Mouse (Mus musculus) forebrain, embryonic 10.5 days (tissue): Measurements from ENCODE around the gene Prr5l. TPM values are rescaled to one million over a fixed set of nuclear protein-coding genes. Genes with fewer than 3 reads are reported as not detected.
A peak's percentile ranks its signal among the peaks of the same experiment; 100 is the strongest.

Experiments
- DNase-seq: peaks from one replicate; pipeline ENCODE4 v3.0.0-alpha.2; 2017; ENCODE audit warnings: low spot score; ENCODE audit errors: extremely low spot score
- H3K27ac ChIP-seq: fragments of 300-500 bp; sonication (generic); 2 replicates; pipeline ENCODE4 v1.5.1; 2016; ENCODE audit warnings: mild to moderate bottlenecking
- H3K27me3 ChIP-seq: fragments of 300-500 bp; sonication (generic); 2 replicates; pipeline ENCODE4 v1.6.1; 2016; ENCODE audit warnings: mild to moderate bottlenecking; ENCODE audit not compliant: poor library complexity, severe bottlenecking
- H3K36me3 ChIP-seq: fragments of 300-500 bp; sonication (generic); replicated peaks from 2 replicates; pipeline ENCODE4 v1.6.1; 2016; ENCODE audit warnings: mild to moderate bottlenecking, moderate library complexity
- H3K4me1 ChIP-seq: fragments of 300-500 bp; sonication (generic); 2 replicates; pipeline ENCODE4 v1.6.1; 2016
- H3K4me3 ChIP-seq: fragments of 300-500 bp; sonication (generic); 2 replicates; pipeline ENCODE4 v1.5.1; 2016; ENCODE audit warnings: mild to moderate bottlenecking, moderate library complexity
- H3K9me3 ChIP-seq: fragments of 300-500 bp; sonication (generic); 2 replicates; pipeline ENCODE4 v1.6.1; 2016; ENCODE audit warnings: mild to moderate bottlenecking, moderate library complexity
- WGBS: fragments of 180-500 bp; shearing (Covaris S2); methylation state at CpG from one replicate; pipeline ENCODE4 v1.1.7; 2016; 5-methylcytosine and 5-hydroxymethylcytosine counted together
- polyA plus RNA-seq: library from polyadenylated mRNA; unstranded; fragments of >200 nt; fragmentation: Nextera tagmentation; extraction: Ambion mirVana; gene quantifications from 2 replicates; pipeline ENCODE4 v1.2.1, GENCODE M21; 2016

Prr5l gene
- polyA plus RNA-seq, 1 experiment from 2014 or later, result 25.4 TPM

GRCm38 (mm10) chr2:101717162-101717561 is 165.7 kb downstream of the Prr5l start:
- Histone ChIP-seq H3K4me3 (no peak overlapping the region), H3K27ac (no peak overlapping the region), H3K9me3 (no peaks in the 10 kb centered on the region), H3K27me3 (no peaks in the 10 kb centered on the region), H3K4me1 (peaks cover 5% of the 10 kb centered on the region), H3K36me3 (peaks cover 64% of the 10 kb centered on the region)
- no peak for DNase-seq
- 94% methylated on average over 13 of the region's 13 CpGs for WGBS

- Histone ChIP-seq H3K4me3 (no peak overlapping the region), H3K27me3 (no peaks in the 10 kb centered on the region), H3K9me3 (no peaks in the 10 kb centered on the region), H3K36me3 (peaks cover 55% of the 10 kb centered on the region), H3K4me1 (no peaks in the 10 kb centered on the region), H3K27ac (no peak overlapping the region)
- no peak for DNase-seq
- WGBS, result 87% methylated on average over 8 of the region's 8 CpGs
These were observed 167.0 kb downstream of the Prr5l start for GRCm38 (mm10) chr2:101715650-101716323.

DNA sequence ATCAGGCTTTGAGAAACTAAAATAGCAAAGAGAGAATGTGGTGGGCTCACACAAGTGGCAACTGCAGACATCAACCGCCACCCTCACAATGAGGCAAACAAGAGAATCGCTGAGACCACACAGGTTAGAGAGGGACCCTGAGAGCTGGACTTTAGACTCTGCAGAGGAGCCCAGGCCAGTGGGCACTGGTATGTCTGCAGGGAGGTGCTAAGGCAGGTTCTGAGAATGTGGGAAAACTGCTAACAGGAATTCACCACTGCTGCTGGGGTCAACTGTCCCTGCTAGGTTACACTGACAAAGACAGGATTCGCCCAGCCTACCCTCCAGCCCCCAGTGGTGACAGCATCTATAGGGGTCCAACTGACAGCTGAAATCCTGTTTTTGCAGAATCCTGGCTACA is 171.2 kb downstream of the Prr5l start:
- DNase-seq, result no peak
- H3K4me1 ChIP-seq, result peaks cover 7% of the 10 kb centered on the region
- WGBS, result 85% methylated on average over 3 of the region's 3 CpGs
- H3K4me3 ChIP-seq, result no peak overlapping the region
- peaks cover 15% of the 10 kb centered on the region for H3K36me3 ChIP-seq
- H3K27ac ChIP-seq, result no peak overlapping the region
- no peaks in the 10 kb centered on the region for H3K27me3 ChIP-seq
- no peaks in the 10 kb centered on the region for H3K9me3 ChIP-seq

- Histone ChIP-seq H3K27me3 (no peaks in the 10 kb centered on the region), H3K4me1 (peaks cover 9% of the 10 kb centered on the region), H3K27ac (no peak overlapping the region), H3K36me3 (peaks cover 2% of the 10 kb centered on the region; the same call in 1 of the 2 replicates), H3K9me3 (no peaks in the 10 kb centered on the region), H3K4me3 (no peak overlapping the region)
- WGBS, result 55% methylated on average over 5 of the region's 5 CpGs
- DNase-seq, result no peak
These were observed 176.8 kb downstream of the Prr5l start for GRCm38 (mm10) chr2:101705941-101706485.

GRCm38 (mm10) chr2:101699284-101699683 is 183.5 kb downstream of the Prr5l start:
- Histone ChIP-seq H3K27me3 (no peaks in the 10 kb centered on the region), H3K4me3 (no peak overlapping the region), H3K27ac (no peak overlapping the region), H3K9me3 (no peaks in the 10 kb centered on the region), H3K36me3 (peaks cover 59% of the 10 kb centered on the region), H3K4me1 (no peaks in the 10 kb centered on the region)
- WGBS, result 89% methylated on average over 4 of the region's 4 CpGs
- no peak for DNase-seq

- Histone ChIP-seq H3K9me3 (no peaks in the 10 kb centered on the region), H3K27me3 (no peaks in the 10 kb centered on the region), H3K36me3 (peaks cover 84% of the 10 kb centered on the region), H3K4me1 (no peaks in the 10 kb centered on the region), H3K27ac (no peak overlapping the region), H3K4me3 (no peak overlapping the region)
- no peak for DNase-seq
- 92% methylated on average over 7 of the region's 7 CpGs for WGBS
These were observed 187.2 kb downstream of the Prr5l start for GRCm38 (mm10) chr2:101695584-101695983.

- Histone ChIP-seq H3K4me3 (no peak overlapping the region), H3K36me3 (peaks cover 87% of the 10 kb centered on the region), H3K27me3 (no peaks in the 10 kb centered on the region), H3K27ac (no peak overlapping the region), H3K9me3 (no peaks in the 10 kb centered on the region), H3K4me1 (no peaks in the 10 kb centered on the region)
- WGBS, result 71% methylated on average over 5 of the region's 5 CpGs
- no peak for DNase-seq
These were observed 189.1 kb downstream of the Prr5l start for GRCm38 (mm10) chr2:101693577-101694215.

- no peak overlapping the region for H3K27ac ChIP-seq
- 85% methylated on average over 4 of the region's 4 CpGs for WGBS
- H3K36me3 ChIP-seq, result peaks cover 86% of the 10 kb centered on the region
- DNase-seq, result no peak
- H3K9me3 ChIP-seq, result no peaks in the 10 kb centered on the region
- H3K27me3 ChIP-seq, result no peaks in the 10 kb centered on the region
- no peaks in the 10 kb centered on the region for H3K4me1 ChIP-seq
- no peak overlapping the region for H3K4me3 ChIP-seq
These were observed 189.8 kb downstream of the Prr5l start for GRCm38 (mm10) chr2:101693043-101693442.

- Histone ChIP-seq H3K4me1 (no peaks in the 10 kb centered on the region), H3K36me3 (peaks cover 87% of the 10 kb centered on the region), H3K27me3 (no peaks in the 10 kb centered on the region), H3K27ac (no peak overlapping the region), H3K9me3 (no peaks in the 10 kb centered on the region), H3K4me3 (no peak overlapping the region)
- 92% methylated on average over 9 of the region's 9 CpGs for WGBS
- DNase-seq, result no peak
These were observed 192.5 kb downstream of the Prr5l start for GRCm38 (mm10) chr2:101690252-101690827.

DNA sequence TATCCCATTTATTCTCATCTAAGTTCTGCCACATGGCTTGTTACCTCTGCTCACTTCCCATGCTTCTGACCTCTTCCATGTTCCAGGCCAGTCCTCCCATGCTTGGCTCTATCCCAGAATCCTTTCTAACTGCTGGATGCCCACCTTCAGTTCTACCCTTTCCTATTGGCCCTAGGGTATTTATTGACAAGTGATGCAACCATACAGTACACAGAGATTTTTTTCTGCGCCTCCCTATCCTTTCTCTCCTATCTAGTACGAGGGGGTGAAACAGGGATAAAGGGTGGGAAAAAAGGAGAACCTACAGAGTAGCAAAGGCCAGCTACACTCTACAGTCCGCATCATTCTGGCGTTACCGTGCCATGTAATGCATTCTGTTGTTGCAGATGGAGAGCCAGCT is 194.8 kb downstream of the Prr5l start:
- WGBS, result 96% methylated on average over 5 of the region's 5 CpGs
- H3K36me3 ChIP-seq, result peaks cover 89% of the 10 kb centered on the region

GRCm38 (mm10) chr2:101684421-101684820 is 198.4 kb downstream of the Prr5l start:
- Histone ChIP-seq H3K27ac (no peak overlapping the region), H3K9me3 (no peaks in the 10 kb centered on the region), H3K36me3 (peaks cover 64% of the 10 kb centered on the region), H3K4me3 (no peak overlapping the region), H3K4me1 (peaks cover 10% of the 10 kb centered on the region), H3K27me3 (no peaks in the 10 kb centered on the region)
- WGBS, result 94% methylated on average over 12 of the region's 12 CpGs
- DNase-seq, result no peak

More for the DNA sequence above, 194.8 kb downstream of the Prr5l start:
- DNase-seq, result no peak
- H3K4me3 ChIP-seq, result no peak overlapping the region
- no peak overlapping the region for H3K27ac ChIP-seq
- no peaks in the 10 kb centered on the region for H3K4me1 ChIP-seq
- no peaks in the 10 kb centered on the region for H3K27me3 ChIP-seq
- H3K9me3 ChIP-seq, result no peaks in the 10 kb centered on the region

DNA sequence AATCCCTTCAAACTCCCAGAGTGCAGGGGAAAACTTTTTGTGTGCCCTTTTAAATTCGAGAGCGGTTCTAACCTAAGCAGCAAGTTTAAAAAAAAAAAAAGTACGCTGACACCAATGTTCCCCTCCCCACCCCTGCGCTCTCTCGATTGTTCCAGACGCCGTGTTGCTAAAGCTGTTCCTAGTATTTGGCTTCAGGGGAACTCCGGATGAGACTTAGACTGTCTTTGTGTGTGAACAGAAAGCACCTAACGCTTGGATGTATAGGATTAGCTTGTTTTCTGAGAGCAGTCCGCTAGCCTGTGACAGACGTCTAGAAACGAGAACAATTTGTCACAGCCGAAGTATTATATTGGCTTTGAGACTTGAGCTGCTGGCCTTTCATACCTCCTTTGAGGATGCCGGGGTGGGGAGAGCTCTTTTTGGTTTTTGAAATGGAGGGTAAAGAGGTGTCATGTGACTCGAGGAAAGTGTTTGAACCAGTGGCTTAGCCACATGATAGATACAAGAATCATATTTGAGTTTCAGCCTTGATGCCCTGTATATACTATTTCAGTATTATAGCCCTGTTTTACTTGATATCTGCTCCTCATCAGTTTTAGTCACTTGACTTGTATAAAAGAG is 203.6 kb downstream of the Prr5l start:
- H3K27ac ChIP-seq, result peak overlapping the region; percentile 94

More for the DNA sequence above, 203.6 kb downstream of the Prr5l start:
- Histone ChIP-seq H3K9me3 (no peaks in the 10 kb centered on the region), H3K4me1 (peaks cover 19% of the 10 kb centered on the region), H3K4me3 (peak overlapping the region; percentile 99), H3K27me3 (peaks cover 10% of the 10 kb centered on the region; the same call in 1 of the 2 replicates), H3K36me3 (peaks cover 13% of the 10 kb centered on the region)
- peak; percentile 31 for DNase-seq
- 4% methylated on average over 15 of the region's 15 CpGs for WGBS
